Mouse (Mus musculus): ENCODE data around the gene Pnma1. TPM values are rescaled to one million over a fixed set of nuclear protein-coding genes. Genes with fewer than 3 reads are reported as not detected.

The Pnma1 gene
- polyA plus RNA-seq (2012; ENCODE audit: low replicate concordance) = 0.27 and 0.65 TPM in 2 replicates

DNA sequence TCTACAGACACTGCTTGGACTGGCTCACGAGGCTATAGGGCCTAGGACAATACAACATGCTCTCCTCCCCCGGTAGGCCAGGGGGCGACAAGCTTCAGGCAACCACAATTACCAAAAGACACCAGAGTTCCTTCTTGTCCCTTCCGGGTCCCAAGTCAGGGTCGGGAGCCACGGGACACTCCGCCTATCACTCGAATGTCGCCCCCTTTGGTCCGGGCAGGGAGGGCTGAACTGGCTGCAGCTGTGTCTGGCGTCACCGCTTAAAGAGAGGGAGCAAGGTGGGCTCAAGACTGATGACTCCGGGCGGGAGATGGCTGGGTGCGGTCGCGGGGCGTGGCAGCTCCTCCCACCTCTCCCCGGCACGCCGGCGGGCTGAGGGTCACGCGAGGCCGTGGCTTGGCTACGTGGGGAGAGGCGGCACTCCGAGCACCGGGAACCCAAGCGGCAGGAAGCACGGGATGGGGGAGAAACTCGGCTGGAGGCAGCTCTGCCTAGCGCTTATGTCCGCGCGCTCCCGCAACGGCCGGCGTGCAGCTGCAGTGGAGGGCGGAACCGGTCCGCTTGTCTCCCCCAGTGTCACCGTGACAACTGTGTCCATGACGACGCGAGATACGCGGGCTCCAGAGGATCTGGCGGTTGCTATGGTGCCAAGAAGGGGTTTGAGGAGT lies at the start of gene Pnma1:
Gene Pnma1, minus strand, starts transcription at position 536 of the 668 bp plus-strand sequence.

DNA sequence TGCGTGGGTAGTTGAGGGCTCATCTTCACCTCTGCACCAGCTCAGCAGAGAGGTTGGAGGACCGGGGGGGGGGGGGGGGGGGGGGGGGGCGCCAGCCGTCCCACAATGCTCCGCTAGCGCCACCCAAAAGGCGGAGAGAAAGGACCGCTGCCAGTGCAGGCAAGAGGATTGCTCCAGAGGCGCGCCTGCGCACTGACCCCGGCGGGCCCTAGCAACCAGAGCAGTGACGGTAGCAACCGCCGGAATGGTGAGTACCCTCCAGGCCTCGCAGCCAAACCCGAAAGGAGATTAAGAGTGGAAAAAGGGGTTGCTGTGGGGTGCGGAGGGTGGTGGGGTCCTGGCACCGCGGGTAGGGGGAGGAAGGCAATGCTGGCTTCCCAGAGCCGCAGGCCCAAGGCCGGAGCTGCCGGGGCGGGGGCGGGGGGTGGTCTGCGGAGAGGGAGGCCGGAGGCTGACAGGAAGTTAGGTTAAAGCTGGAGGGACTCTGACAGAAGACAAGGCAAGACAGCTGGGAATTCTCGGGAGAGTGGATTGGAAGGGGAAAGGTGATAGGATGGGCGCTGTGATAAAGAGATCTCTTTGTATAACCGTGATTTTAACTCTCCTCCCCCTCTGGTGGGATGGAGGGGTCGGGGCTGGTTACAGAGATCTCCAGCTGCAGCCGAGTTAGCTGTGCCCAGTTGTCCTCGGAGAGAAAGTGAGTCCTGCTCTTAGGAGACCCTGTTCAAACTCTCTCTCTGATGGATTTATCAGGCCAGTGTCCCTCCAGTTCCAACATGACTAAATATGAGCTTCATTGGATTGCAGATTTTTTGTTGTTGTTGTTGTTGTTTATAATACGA lies 33.9 kb downstream of the Pnma1 start, which contains the start of gene Dnal1:
Gene Dnal1, plus strand, starts transcription at position 214 of the 842 bp plus-strand sequence.

DNA sequence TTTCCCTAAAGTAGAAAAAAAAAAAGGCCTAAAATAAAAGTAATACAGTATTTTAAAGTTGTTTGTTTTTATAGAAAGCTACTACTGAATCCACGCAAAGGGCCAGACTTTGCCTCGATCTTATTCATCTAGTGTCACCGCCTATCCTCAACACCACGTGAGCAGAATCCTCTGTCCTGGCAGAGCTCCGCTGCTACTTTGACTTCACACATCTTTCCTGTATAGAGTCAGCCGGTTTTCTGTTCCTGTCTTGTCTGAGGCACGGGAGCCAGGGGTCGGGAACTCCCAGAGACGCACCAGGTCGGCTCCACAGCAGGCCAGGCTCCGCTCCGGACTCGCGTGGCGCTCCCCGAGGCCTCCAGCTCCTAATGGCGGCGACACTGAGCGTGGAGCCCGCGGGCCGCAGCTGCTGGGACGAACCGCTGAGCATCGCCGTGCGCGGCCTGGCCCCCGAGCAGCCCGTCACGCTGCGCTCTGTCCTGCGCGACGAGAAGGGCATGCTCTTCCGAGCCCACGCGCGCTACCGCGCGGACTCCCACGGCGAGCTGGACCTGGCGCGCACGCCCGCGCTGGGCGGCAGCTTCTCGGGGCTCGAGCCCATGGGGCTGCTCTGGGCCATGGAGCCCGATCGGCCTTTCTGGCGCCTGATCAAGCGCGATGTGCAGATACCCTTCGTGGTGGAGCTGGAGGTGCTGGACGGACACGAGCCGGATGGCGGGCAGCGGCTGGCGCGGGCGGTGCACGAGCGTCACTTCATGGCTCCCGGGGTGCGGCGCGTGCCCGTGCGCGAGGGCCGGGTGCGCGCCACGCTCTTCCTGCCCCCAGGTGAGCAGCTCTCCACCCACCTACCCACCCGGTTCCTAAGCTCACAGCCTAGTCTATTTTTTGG lies 47.4 kb downstream of the Pnma1 start, which contains the start of gene Acot6:
Gene Acot6, plus strand, starts transcription at position 51 of the 889 bp plus-strand sequence.

Other genes starting within 250 kb of the Pnma1 start
- gene Numb, start 226.6 kb downstream of the Pnma1 start, polyA plus RNA-seq (2012; ENCODE audit: low replicate concordance) = 22.0 and 29.9 TPM in 2 replicates
- gene Riox1, start 197.9 kb downstream of the Pnma1 start, polyA plus RNA-seq (2012; ENCODE audit: low replicate concordance) = 22.5 and 51.4 TPM in 2 replicates
- gene Heatr4, start 163.6 kb downstream of the Pnma1 start, polyA plus RNA-seq (2012; ENCODE audit: low replicate concordance) = not detected in 2 replicates
- 12.4 and 22.3 TPM in 2 replicates for gene Acot2, start 160.6 kb downstream of the Pnma1 start, polyA plus RNA-seq (2012; ENCODE audit: low replicate concordance)
- gene Acot1, start 139.0 kb downstream of the Pnma1 start, polyA plus RNA-seq (2012; ENCODE audit: low replicate concordance) = 2.6 and 4.2 TPM in 2 replicates
- 0.21 and 0.93 TPM in 2 replicates for gene Acot4, start 110.1 kb downstream of the Pnma1 start, polyA plus RNA-seq (2012; ENCODE audit: low replicate concordance)
- gene Gm49366, start 109.6 kb downstream of the Pnma1 start, polyA plus RNA-seq (2012; ENCODE audit: low replicate concordance) = not detected in 2 replicates
- gene Acot3, start 96.3 kb downstream of the Pnma1 start, polyA plus RNA-seq (2012; ENCODE audit: low replicate concordance) = not detected in 2 replicates
- not detected in 2 replicates for gene Acot5, start 79.2 kb downstream of the Pnma1 start, polyA plus RNA-seq (2012; ENCODE audit: low replicate concordance)
- 0.51 and 1.0 TPM in 2 replicates for gene Acot6, start 47.8 kb downstream of the Pnma1 start, polyA plus RNA-seq (2012; ENCODE audit: low replicate concordance)
- 0.16 and 0.21 TPM in 2 replicates for gene Dnal1, start 34.1 kb downstream of the Pnma1 start, polyA plus RNA-seq (2012; ENCODE audit: low replicate concordance)
- gene Elmsan1, start 70.4 kb upstream of the Pnma1 start, polyA plus RNA-seq (2012; ENCODE audit: low replicate concordance) = 141 and 153 TPM in 2 replicates
- gene Ptgr2, start 136.7 kb upstream of the Pnma1 start, polyA plus RNA-seq (2012; ENCODE audit: low replicate concordance) = 1.1 and 2.6 TPM in 2 replicates
- gene Zfp410, start 168.4 kb upstream of the Pnma1 start, polyA plus RNA-seq (2012; ENCODE audit: low replicate concordance) = 2.6 and 2.8 TPM in 2 replicates
- 5.9 and 8.2 TPM in 2 replicates for gene Coq6, start 213.2 kb upstream of the Pnma1 start, polyA plus RNA-seq (2012; ENCODE audit: low replicate concordance)
- gene Fam161b, start 213.3 kb upstream of the Pnma1 start, polyA plus RNA-seq (2012; ENCODE audit: low replicate concordance) = 0.23 and 0.38 TPM in 2 replicates

All from hematopoietic multipotent progenitor cell, adult 10-12 weeks (in vitro differentiated cells).